12 mouse cellular contexts compared by ENCODE assay signal in genomic region chr17:31788316-31788715, GRCm38 (mm10).
DNase-seq lines count a peak whose midpoint lies in the region; ATAC-seq lines count a peak whose summit lies in the region.
"Had no signal": no experiment of that assay in that cellular context is flagged by ENCODE, and none has a peak within 500 bp of the region (broad histone marks: within the 10 kb centered on the region; RNA-seq: fewer than 3 reads in every experiment).

No protein-coding gene starts in this region.

- no peak overlapping the region for H3K4me2 ChIP-seq in midbrain, embryonic 15.5 days
- no peak overlapping the region for H3K4me2 ChIP-seq in forebrain, embryonic 14.5 days (ENCODE audit: low read length)
- H3K4me2 ChIP-seq: forebrain, embryonic 15.5 days; limb, embryonic 13.5 days had no signal

- H3K27ac ChIP-seq in heart, embryonic 10.5 days = no peak overlapping the region; the same call in 1 of the 2 replicates
- H3K27ac ChIP-seq in midbrain, embryonic 15.5 days = no peak overlapping the region
- no peak overlapping the region for H3K27ac ChIP-seq in forebrain, embryonic 14.5 days (ENCODE audit: low read depth, low read length)
- H3K27ac ChIP-seq: forebrain, embryonic 15.5 days; limb, embryonic 13.5 days had no signal

- no peak overlapping the region for H3K4me3 ChIP-seq in heart, embryonic 10.5 days
- no peak overlapping the region for H3K4me3 ChIP-seq in midbrain, embryonic 15.5 days
- no peak overlapping the region for H3K4me3 ChIP-seq in forebrain, embryonic 14.5 days (ENCODE audit: low read depth, low read length)
- H3K4me3 ChIP-seq: forebrain, embryonic 15.5 days; limb, embryonic 13.5 days had no signal

- no peak overlapping the region for H3K9ac ChIP-seq in midbrain, embryonic 15.5 days
- H3K9ac ChIP-seq in forebrain, embryonic 14.5 days (ENCODE audit: low read length) = no peak overlapping the region
- H3K9ac ChIP-seq: forebrain, embryonic 15.5 days; limb, embryonic 13.5 days had no signal

- no peaks in the 10 kb centered on the region for H3K36me3 ChIP-seq in heart, embryonic 10.5 days
- no peaks in the 10 kb centered on the region for H3K36me3 ChIP-seq in midbrain, embryonic 15.5 days (replicated peaks)
- H3K36me3 ChIP-seq in forebrain, embryonic 14.5 days (ENCODE audit: control insufficient read depth, insufficient read depth, low read length) = no peaks in the 10 kb centered on the region
- H3K36me3 ChIP-seq: forebrain, embryonic 15.5 days; limb, embryonic 13.5 days had no signal

- WGBS in heart, embryonic 10.5 days = 81% methylated on average over 3 of the region's 3 CpGs
- WGBS in midbrain, embryonic 15.5 days = 88% methylated on average over 3 of the region's 3 CpGs
- WGBS in forebrain, embryonic 14.5 days = 96% methylated on average over 3 of the region's 3 CpGs

- H3K27me3 ChIP-seq in heart, embryonic 10.5 days (ENCODE audit: insufficient read depth, poor library complexity, severe bottlenecking) = peaks cover 26% of the 10 kb centered on the region
- no peaks in the 10 kb centered on the region for H3K27me3 ChIP-seq in midbrain, embryonic 15.5 days (replicated peaks)
- no peaks in the 10 kb centered on the region for H3K27me3 ChIP-seq in forebrain, embryonic 14.5 days (replicated peaks; ENCODE audit: control insufficient read depth, insufficient read depth, low read length)
- H3K27me3 ChIP-seq: forebrain, embryonic 15.5 days had no signal

- peaks cover 38% of the 10 kb centered on the region for H3K4me1 ChIP-seq in heart, embryonic 10.5 days
- peaks cover 21% of the 10 kb centered on the region for H3K4me1 ChIP-seq in midbrain, embryonic 15.5 days
- H3K4me1 ChIP-seq in forebrain, embryonic 14.5 days (ENCODE audit: control insufficient read depth, insufficient read depth, low read length) = peaks cover 23% of the 10 kb centered on the region

- DNase-seq in heart, adult 18-20 months = peak; percentile 69 to 84
- DNase-seq in heart, embryonic 10.5 days (ENCODE audit: low spot score) = no peak
- peak; percentile 65 for DNase-seq in adrenal gland, adult 8-10 months
- DNase-seq in gastrocnemius, postnatal 36 days = peak; percentile 50 to 64
- DNase-seq in kidney, postnatal 25 days = peak; percentile 66 to 86
- no peak for DNase-seq in forebrain, embryonic 14.5 days (ENCODE audit: low spot score)
- DNase-seq in right cerebral cortex, postnatal 36 days (ENCODE audit: low spot score in 2 of 2) = no peak
- DNase-seq: embryo, embryonic 11 days had no signal

- no peaks in the 10 kb centered on the region for H3K9me3 ChIP-seq in heart, embryonic 10.5 days
- H3K9me3 ChIP-seq in midbrain, embryonic 15.5 days = no peaks in the 10 kb centered on the region
- no peaks in the 10 kb centered on the region for H3K9me3 ChIP-seq in forebrain, embryonic 14.5 days (replicated peaks; ENCODE audit: control insufficient read depth, low read length)
- H3K9me3 ChIP-seq: forebrain, embryonic 15.5 days; limb, embryonic 13.5 days had no signal

- no peak for ATAC-seq in midbrain, embryonic 15.5 days (replicated peaks)
- ATAC-seq in forebrain, embryonic 14.5 days = no peak
- ATAC-seq: forebrain, embryonic 15.5 days; lung, postnatal 0 days had no signal

- intact Hi-C loops in gastrocnemius, postnatal 36 days (cut with DNase I) = loop anchor here (5.0 kb wide), 1 partner anchor 81 kb away; no protein-coding TSS in a partner anchor

Comparison
In these comparisons a context has a peak if more than half of its experiments do, and no peak if none do; other contexts are left out.
1. DNase-seq: peak in heart, adult 18-20 months (2 of 2), adrenal gland, adult 8-10 months (single experiment), gastrocnemius, postnatal 36 days (2 of 2) and kidney, postnatal 25 days (2 of 2); none in heart, embryonic 10.5 days (single experiment), forebrain, embryonic 14.5 days (single experiment) and right cerebral cortex, postnatal 36 days (0 of 2).